In genomic region chr1:190848676-190849075, GRCm38 (mm10) we compare ENCODE assay signal across 19 mouse cellular contexts.
DNase-seq lines count a peak whose midpoint lies in the region; ATAC-seq lines count a peak whose summit lies in the region.
"Had no signal": no experiment of that assay in that cellular context is flagged by ENCODE, and none has a peak within 500 bp of the region (broad histone marks: within the 10 kb centered on the region; RNA-seq: fewer than 3 reads in every experiment).

No protein-coding gene starts in this region.

- no peak overlapping the region for H3K9ac ChIP-seq in hindbrain, embryonic 14.5 days
- no peak overlapping the region for H3K9ac ChIP-seq in midbrain, embryonic 16.5 days (ENCODE audit: low read depth, low read length)
- H3K9ac ChIP-seq: heart, embryonic 15.5 days; limb, embryonic 12.5 days; midbrain, embryonic 13.5 days had no signal

- peak; percentile 34 for DNase-seq in hindbrain, embryonic 10.5 days (ENCODE audit: low spot score)
- DNase-seq in hindbrain, embryonic 14.5 days (ENCODE audit: low spot score) = no peak
- DNase-seq in midbrain, embryonic 10.5 days (ENCODE audit: low spot score) = no peak
- peak; percentile 69 for DNase-seq in ZHBTc4 (ENCODE audit: low read depth, low spot score)
- peak; percentile 66 for DNase-seq in retina, postnatal 1 day
- DNase-seq: adrenal gland, adult 8-10 months; cerebellum, adult 11-12 months; cerebellum, postnatal 14 days; heart, postnatal 36 days; lung, adult 18-20 months; lung, postnatal 14 days; right cerebral cortex, postnatal 14 days had no signal

- no peak overlapping the region for H3K4me2 ChIP-seq in hindbrain, embryonic 14.5 days (replicated peaks)
- no peak overlapping the region for H3K4me2 ChIP-seq in midbrain, embryonic 16.5 days (ENCODE audit: low read length)
- H3K4me2 ChIP-seq: heart, embryonic 15.5 days; limb, embryonic 12.5 days; liver, embryonic 11.5 days; midbrain, embryonic 13.5 days had no signal

- H3K27ac ChIP-seq in hindbrain, embryonic 10.5 days = peak overlapping the region; percentile 50
- no peak overlapping the region for H3K27ac ChIP-seq in hindbrain, embryonic 14.5 days
- peak overlapping the region; percentile 46; the same call in 1 of the 2 replicates for H3K27ac ChIP-seq in midbrain, embryonic 10.5 days (replicated peaks)
- no peak overlapping the region for H3K27ac ChIP-seq in midbrain, embryonic 16.5 days (ENCODE audit: low read length)
- H3K27ac ChIP-seq: heart, embryonic 15.5 days; limb, embryonic 12.5 days; midbrain, embryonic 13.5 days had no signal

- no peaks in the 10 kb centered on the region for H3K9me3 ChIP-seq in hindbrain, embryonic 10.5 days
- no peaks in the 10 kb centered on the region for H3K9me3 ChIP-seq in hindbrain, embryonic 14.5 days (ENCODE audit: control insufficient read depth, low read length)
- H3K9me3 ChIP-seq in midbrain, embryonic 10.5 days (replicated peaks) = no peaks in the 10 kb centered on the region; the same call in 1 of the 2 replicates
- no peaks in the 10 kb centered on the region for H3K9me3 ChIP-seq in midbrain, embryonic 16.5 days (replicated peaks; ENCODE audit: control insufficient read depth, low read length, poor library complexity, severe bottlenecking)
- H3K9me3 ChIP-seq: heart, embryonic 15.5 days; limb, embryonic 12.5 days; midbrain, embryonic 13.5 days had no signal

- no peaks in the 10 kb centered on the region for H3K27me3 ChIP-seq in hindbrain, embryonic 10.5 days (ENCODE audit: insufficient read depth, poor library complexity, severe bottlenecking)
- H3K27me3 ChIP-seq in hindbrain, embryonic 14.5 days (ENCODE audit: control insufficient read depth, insufficient read depth, low read length) = no peaks in the 10 kb centered on the region
- no peaks in the 10 kb centered on the region for H3K27me3 ChIP-seq in midbrain, embryonic 10.5 days (ENCODE audit: low read depth, poor library complexity, severe bottlenecking)
- no peaks in the 10 kb centered on the region for H3K27me3 ChIP-seq in midbrain, embryonic 16.5 days (ENCODE audit: control insufficient read depth, insufficient read depth, low read depth, low read length)
- H3K27me3 ChIP-seq: heart, embryonic 15.5 days; limb, embryonic 12.5 days; midbrain, embryonic 13.5 days had no signal

- no peak overlapping the region for H3K4me3 ChIP-seq in hindbrain, embryonic 10.5 days
- no peak overlapping the region for H3K4me3 ChIP-seq in hindbrain, embryonic 14.5 days (replicated peaks; ENCODE audit: low read length)
- H3K4me3 ChIP-seq in midbrain, embryonic 10.5 days = no peak overlapping the region
- H3K4me3 ChIP-seq in midbrain, embryonic 16.5 days (ENCODE audit: low read depth, low read length) = no peak overlapping the region
- H3K4me3 ChIP-seq: heart, embryonic 15.5 days; limb, embryonic 12.5 days; midbrain, embryonic 13.5 days had no signal

- ATAC-seq in hindbrain, embryonic 14.5 days (ENCODE audit: low FRiP score) = no peak
- no peak for ATAC-seq in midbrain, embryonic 16.5 days
- ATAC-seq in erythroblast, adult 5-6 weeks (replicated peaks; ENCODE audit: low FRiP score, poor library complexity, severe bottlenecking) = no peak
- ATAC-seq: CD4-positive, CD25-positive, alpha-beta regulatory T cell, adult 4 months; midbrain, embryonic 13.5 days had no signal

- peaks cover 13% of the 10 kb centered on the region for H3K4me1 ChIP-seq in hindbrain, embryonic 10.5 days (replicated peaks)
- no peaks in the 10 kb centered on the region for H3K4me1 ChIP-seq in hindbrain, embryonic 14.5 days (replicated peaks; ENCODE audit: control insufficient read depth, insufficient read depth, low read length)
- peaks cover 9% of the 10 kb centered on the region for H3K4me1 ChIP-seq in midbrain, embryonic 10.5 days
- peaks cover 3% of the 10 kb centered on the region; the same call in 1 of the 2 replicates for H3K4me1 ChIP-seq in midbrain, embryonic 16.5 days (ENCODE audit: control insufficient read depth, insufficient read depth, low read length)
- H3K4me1 ChIP-seq: limb, embryonic 12.5 days; midbrain, embryonic 13.5 days had no signal

- H3K36me3 ChIP-seq in hindbrain, embryonic 10.5 days = 0 out of 2 replicates have a peak, but pooled peaks cover 6% of the 10 kb centered on the region
- peaks cover 8% of the 10 kb centered on the region; the same call in 1 of the 2 replicates for H3K36me3 ChIP-seq in hindbrain, embryonic 14.5 days (replicated peaks; ENCODE audit: control insufficient read depth, insufficient read depth)
- H3K36me3 ChIP-seq in midbrain, embryonic 10.5 days = peaks cover 9% of the 10 kb centered on the region; the same call in 1 of the 2 replicates
- H3K36me3 ChIP-seq in midbrain, embryonic 16.5 days (ENCODE audit: control insufficient read depth, insufficient read depth, low read length) = no peaks in the 10 kb centered on the region

- WGBS in hindbrain, embryonic 10.5 days = 44% methylated on average over 3 of the region's 3 CpGs
- WGBS in hindbrain, embryonic 14.5 days = 48% methylated on average over 3 of the region's 3 CpGs
- 78% methylated on average over 3 of the region's 3 CpGs for WGBS in midbrain, embryonic 10.5 days
- 44% methylated on average over 3 of the region's 3 CpGs for WGBS in midbrain, embryonic 16.5 days

Comparison
In these comparisons a context has a peak if more than half of its experiments do, and no peak if none do; other contexts are left out.
1. DNase-seq: peak in hindbrain, embryonic 10.5 days (single experiment), ZHBTc4 (single experiment) and retina, postnatal 1 day (single experiment); none in hindbrain, embryonic 14.5 days (single experiment) and midbrain, embryonic 10.5 days (single experiment).
2. H3K27ac ChIP-seq: peak in hindbrain, embryonic 10.5 days (single experiment) and midbrain, embryonic 10.5 days (single experiment); none in hindbrain, embryonic 14.5 days (single experiment) and midbrain, embryonic 16.5 days (single experiment).